Mouse (Mus musculus) MEL (cell line): ENCODE measurements at regions not wholly inside any gene's neighbourhood (a gene's known extent, or its start where the extent isn't known, plus 50 kb on each side); places are given as distances from the start of the nearest gene placed in this dataset.

ENCODE experiments used
- DNase-seq: peaks from one replicate; pipeline ENCODE4 v3.0.0; 2011; ENCODE audit warnings: low read depth, low spot score
- H3K27ac ChIP-seq: 2 replicates; pipeline ENCODE4 v1.5.1; 2012; ENCODE audit warnings: low read depth, mild to moderate bottlenecking, control low read depth, low read length, moderate library complexity; ENCODE audit not compliant: control insufficient read depth
- H3K27me3 ChIP-seq, 2 experiments: fragments of 150-350 bp in 1 of 2; sonication (generic) in 1 of 2; 2 replicates each; pipeline ENCODE4 v1.6.1; 2012; ENCODE audit warnings: low read length in 2 of 2, mild to moderate bottlenecking in 2 of 2, improper control_type of control experiment in 1 of 2, moderate library complexity in 1 of 2; ENCODE audit not compliant: insufficient read depth in 2 of 2, control insufficient read depth in 1 of 2
- H3K36me3 ChIP-seq, 2 experiments: 2 replicates each; pipeline ENCODE4 v1.6.1; 2012 to 2014; ENCODE audit warnings: low read length in 2 of 2, improper control_type of control experiment in 1 of 2, inconsistent platforms in 1 of 2, mild to moderate bottlenecking in 1 of 2; ENCODE audit not compliant: insufficient read depth in 2 of 2, control insufficient read depth in 1 of 2
- H3K4me1 ChIP-seq, 2 experiments: fragments of 150-350 bp in 1 of 2; sonication (generic) in 1 of 2; 2 replicates each; pipeline ENCODE4 v1.6.1; 2012; ENCODE audit warnings: low read length in 2 of 2, improper control_type of control experiment in 1 of 2, mild to moderate bottlenecking in 1 of 2; ENCODE audit not compliant: insufficient read depth in 2 of 2, control insufficient read depth in 1 of 2
- H3K4me3 ChIP-seq, 2 experiments: fragments of 150-350 bp in 1 of 2; sonication (generic) in 1 of 2; 2 replicates each; pipeline ENCODE4 v1.5.1; 2012; ENCODE audit warnings: low read depth in 2 of 2, low read length in 2 of 2, mild to moderate bottlenecking in 2 of 2, moderate library complexity in 2 of 2, control low read depth in 1 of 2, improper control_type of control experiment in 1 of 2; ENCODE audit not compliant: control insufficient read depth in 1 of 2, insufficient read depth in 1 of 2
- H3K79me2 ChIP-seq: 2 replicates; pipeline ENCODE4 v1.6.1; 2012; ENCODE audit warnings: mild to moderate bottlenecking, low read length, moderate library complexity; ENCODE audit not compliant: control insufficient read depth, poor library complexity, insufficient read depth
- H3K9ac ChIP-seq: 2 replicates; pipeline ENCODE4 v1.6.1; 2012; ENCODE audit warnings: low read depth, mild to moderate bottlenecking, control low read depth, low read length, moderate library complexity; ENCODE audit not compliant: control insufficient read depth, poor library complexity, severe bottlenecking
- H3K9me3 ChIP-seq: fragments of 150-350 bp; sonication (generic); replicated peaks from 2 replicates; pipeline ENCODE4 v1.6.1; 2012; ENCODE audit warnings: mild to moderate bottlenecking, low read length, improper control_type of control experiment, moderate library complexity; ENCODE audit not compliant: insufficient read depth
- BHLHE40 ChIP-seq: IDR thresholded peaks from 2 replicates; pipeline ENCODE4 v1.6.1; 2012; ENCODE audit warnings: low read depth, mild to moderate bottlenecking, inconsistent platforms, low read length, improper control_type of control experiment, borderline replicate concordance
- CTCF ChIP-seq, 3 experiments: IDR thresholded peaks in 2 of 3; conservative IDR thresholded peaks in 1 of 3; 2 replicates each; pipeline ENCODE4 v1.5.1; 2011 to 2012; ENCODE audit warnings: low read length in 3 of 3, low read depth in 2 of 3, mild to moderate bottlenecking in 2 of 3, improper control_type of control experiment in 1 of 3, inconsistent platforms in 1 of 3, mixed read lengths in 1 of 3, moderate library complexity in 1 of 3; ENCODE audit not compliant: control insufficient read depth in 1 of 3, insufficient read depth in 1 of 3, poor library complexity in 1 of 3, severe bottlenecking in 1 of 3
- HCFC1 ChIP-seq: IDR thresholded peaks from 2 replicates; pipeline ENCODE4 v1.6.1; 2012; ENCODE audit warnings: low read depth, mild to moderate bottlenecking, inconsistent platforms, low read length, improper control_type of control experiment, moderate library complexity
- KAT2A ChIP-seq: conservative IDR thresholded peaks from 2 replicates; pipeline ENCODE4 v1.6.1; 2012; ENCODE audit warnings: low read depth, low read length, improper control_type of control experiment, inconsistent platforms
- MAFK ChIP-seq: IDR thresholded peaks from 2 replicates; pipeline ENCODE4 v1.6.1; 2011; ENCODE audit warnings: low read depth, mild to moderate bottlenecking, low read length, improper control_type of control experiment, borderline replicate concordance
- MAZ ChIP-seq: IDR thresholded peaks from 2 replicates; pipeline ENCODE4 v1.6.1; 2012; ENCODE audit warnings: low read depth, mild to moderate bottlenecking, inconsistent platforms, low read length, improper control_type of control experiment
- MEF2A ChIP-seq: IDR thresholded peaks from 2 replicates; pipeline ENCODE4 v1.6.1; 2014; ENCODE audit warnings: low read depth, mild to moderate bottlenecking, inconsistent platforms, low read length, improper control_type of control experiment; ENCODE audit not compliant: poor library complexity, insufficient replicate concordance, severe bottlenecking; ENCODE audit errors: extremely low read depth
- MXI1 ChIP-seq: IDR thresholded peaks from 2 replicates; pipeline ENCODE4 v1.6.1; 2011; ENCODE audit warnings: mild to moderate bottlenecking, low read depth, low read length, improper control_type of control experiment
- MYB ChIP-seq: IDR thresholded peaks from 2 replicates; pipeline ENCODE4 v1.6.1; 2011; ENCODE audit warnings: mild to moderate bottlenecking, low read depth, low read length, improper control_type of control experiment
- MYC ChIP-seq: IDR thresholded peaks from 2 replicates; pipeline ENCODE4 v1.6.1; 2011; ENCODE audit warnings: low read depth, mild to moderate bottlenecking, low read length, improper control_type of control experiment, moderate library complexity
- NELFE ChIP-seq: IDR thresholded peaks from 2 replicates; pipeline ENCODE4 v1.6.1; 2011; ENCODE audit warnings: low read depth, low read length, improper control_type of control experiment
- NRF1 ChIP-seq: IDR thresholded peaks from 2 replicates; pipeline ENCODE4 v1.6.1; 2014; ENCODE audit warnings: low read depth, mild to moderate bottlenecking, inconsistent platforms, low read length, improper control_type of control experiment, moderate library complexity; ENCODE audit not compliant: poor library complexity, insufficient read depth, severe bottlenecking
- POLR2AphosphoS5 ChIP-seq: IDR thresholded peaks from 2 replicates; pipeline ENCODE4 v1.6.1; 2012; ENCODE audit warnings: low read depth, borderline replicate concordance, mild to moderate bottlenecking, inconsistent platforms, low read length, moderate library complexity, mixed read lengths
- RAD21 ChIP-seq: IDR thresholded peaks from 2 replicates; pipeline ENCODE4 v1.6.1; 2011; ENCODE audit warnings: mild to moderate bottlenecking, low read depth, low read length, improper control_type of control experiment
- RCOR1 ChIP-seq: IDR thresholded peaks from 2 replicates; pipeline ENCODE4 v1.6.1; 2012; ENCODE audit warnings: low read depth, mild to moderate bottlenecking, inconsistent platforms, low read length, improper control_type of control experiment
- SIN3A ChIP-seq: IDR thresholded peaks from 2 replicates; pipeline ENCODE4 v1.6.1; 2012; ENCODE audit warnings: low read length, improper control_type of control experiment, inconsistent platforms
- TCF12 ChIP-seq: IDR thresholded peaks from 2 replicates; pipeline ENCODE4 v1.6.1; 2014; ENCODE audit warnings: low read depth, mild to moderate bottlenecking, inconsistent platforms, low read length, improper control_type of control experiment, moderate library complexity
- USF1 ChIP-seq: IDR thresholded peaks from 2 replicates; pipeline ENCODE4 v1.6.1; 2014; ENCODE audit warnings: low read depth, mild to moderate bottlenecking, inconsistent platforms, low read length, improper control_type of control experiment, moderate library complexity
- ZC3H11A ChIP-seq: IDR thresholded peaks from 2 replicates; pipeline ENCODE4 v1.6.1; 2012; ENCODE audit warnings: low read depth, mild to moderate bottlenecking, inconsistent platforms, low read length, improper control_type of control experiment

GRCm38 (mm10) chr12:110087812-110088211 is 191.1 kb upstream of the Dio3 start:
- Histone ChIP-seq H3K4me1 (no peaks in the 10 kb centered on the region), H3K79me2 (no peaks in the 10 kb centered on the region), H3K9me3 (no peaks in the 10 kb centered on the region), H3K9ac (no peak overlapping the region), H3K36me3 (no peaks in the 10 kb centered on the region), H3K27me3 (no peaks in the 10 kb centered on the region), H3K27ac (no peak overlapping the region), H3K4me3 (no peak overlapping the region)
- TF ChIP-seq HCFC1 (no peak), BHLHE40 (no peak), RCOR1 (no peak), MAZ (no peak)
- no peak for DNase-seq

DNA sequence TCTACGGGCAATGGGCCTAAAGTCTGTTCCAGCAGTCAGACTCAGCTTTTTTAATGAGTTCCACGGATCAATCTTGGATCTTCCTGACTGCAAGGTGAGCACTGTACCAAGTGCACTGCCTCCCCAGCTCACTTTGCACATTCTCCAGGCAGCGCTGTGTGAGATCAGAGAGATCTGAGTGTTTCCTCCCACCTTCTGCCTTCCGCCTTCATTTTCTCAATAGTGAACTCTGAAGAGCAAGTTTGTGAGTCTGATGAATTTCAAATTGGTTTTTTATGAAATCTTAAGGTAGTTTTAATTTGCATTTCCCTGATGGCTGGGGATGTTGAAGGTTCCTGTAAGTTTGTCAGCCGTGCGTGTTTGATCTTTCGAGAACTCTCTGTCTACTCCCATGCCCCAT is 176.7 kb upstream of the Dio3 start:
- DNase-seq, result no peak
- H3K27ac ChIP-seq, result no peak overlapping the region
- H3K27me3 ChIP-seq, result no peaks in the 10 kb centered on the region
- H3K9me3 ChIP-seq, result no peaks in the 10 kb centered on the region
- no peaks in the 10 kb centered on the region for H3K79me2 ChIP-seq
- H3K4me3 ChIP-seq, result no peak overlapping the region
- H3K36me3 ChIP-seq, result no peaks in the 10 kb centered on the region
- TF ChIP-seq MAZ, result no peak
- no peak for TF ChIP-seq MAFK
- no peak for TF ChIP-seq POLR2AphosphoS5
- TF ChIP-seq CTCF (IDR thresholded peaks at IDR 0.05 in 2 of 3, conservative IDR thresholded peaks at IDR 0.05 in 1 of 3; ENCODE audit: control insufficient read depth in 1 of 3, insufficient read depth in 1 of 3, low read depth in 2 of 3, low read length in 3 of 3, poor library complexity in 1 of 3, severe bottlenecking in 1 of 3), result no peak
- TF ChIP-seq RAD21, result no peak
- no peak for TF ChIP-seq MEF2A
- no peak for TF ChIP-seq MXI1
- no peak for TF ChIP-seq NRF1
- TF ChIP-seq ZC3H11A, result no peak
- TF ChIP-seq TCF12, result no peak
- no peak for TF ChIP-seq SIN3A
- TF ChIP-seq KAT2A, result no peak
- TF ChIP-seq RCOR1, result no peak
- TF ChIP-seq NELFE, result no peak
- TF ChIP-seq MYB, result no peak
- no peak for TF ChIP-seq MYC
- TF ChIP-seq USF1, result no peak
- TF ChIP-seq, all 39 proteins: peak for 0
- no peak overlapping the region for H3K9ac ChIP-seq
- no peaks in the 10 kb centered on the region for H3K4me1 ChIP-seq
